Mouse (Mus musculus) neural tube, embryonic 14.5 days (tissue): ENCODE data around the gene Neurl2. TPM values are rescaled to one million over a fixed set of nuclear protein-coding genes. Genes with fewer than 3 reads are reported as not detected.

Experiments used
- ATAC-seq: fragments of 200-750 bp; cut with Nextera tagmentation; 2 replicates; pipeline ENCODE4 v1.8.0; 2017; ENCODE audit warnings: low read depth, mild to moderate bottlenecking, moderate TSS enrichment, moderate library complexity
- H3K27ac ChIP-seq: fragments of 300-500 bp; sonication (generic); 2 replicates; pipeline ENCODE4 v1.5.1; 2014; ENCODE audit warnings: low read depth, mild to moderate bottlenecking, control low read depth, low read length, moderate library complexity, mixed read lengths
- H3K27me3 ChIP-seq: fragments of 300-500 bp; sonication (generic); 2 replicates; pipeline ENCODE4 v1.6.1; 2014; ENCODE audit warnings: low read length; ENCODE audit not compliant: control insufficient read depth, insufficient read depth
- H3K36me3 ChIP-seq: fragments of 300-500 bp; sonication (generic); 2 replicates; pipeline ENCODE4 v1.6.1; 2014; ENCODE audit warnings: low read length, mixed read lengths; ENCODE audit not compliant: control insufficient read depth, insufficient read depth
- H3K4me1 ChIP-seq: fragments of 300-500 bp; sonication (generic); 2 replicates; pipeline ENCODE4 v1.6.1; 2014; ENCODE audit warnings: low read length; ENCODE audit not compliant: control insufficient read depth, insufficient read depth
- H3K4me2 ChIP-seq: fragments of 300-500 bp; sonication (generic); 2 replicates; pipeline ENCODE4 v1.6.1; 2014; ENCODE audit warnings: mild to moderate bottlenecking, low read depth, low read length, control low read depth
- H3K4me3 ChIP-seq: fragments of 300-500 bp; sonication (generic); 2 replicates; pipeline ENCODE4 v1.5.1; 2014; ENCODE audit warnings: low read depth, low read length, control low read depth, mixed read lengths
- H3K9ac ChIP-seq: fragments of 300-500 bp; sonication (generic); replicated peaks from 2 replicates; pipeline ENCODE4 v1.6.1; 2014; ENCODE audit warnings: low read depth, mild to moderate bottlenecking, control low read depth, low read length, mixed read lengths
- H3K9me3 ChIP-seq: fragments of 300-500 bp; sonication (generic); 2 replicates; pipeline ENCODE4 v1.6.1; 2016; ENCODE audit warnings: low read length; ENCODE audit not compliant: control insufficient read depth
- WGBS: fragments of 180-500 bp; shearing (Covaris S2); extraction: QIAGEN DNeasy Blood & Tissue Kit; methylation state at CpG from one replicate; pipeline ENCODE4 v1.1.7; 2014; 5-methylcytosine and 5-hydroxymethylcytosine counted together
- polyA plus RNA-seq: library from polyadenylated mRNA; unstranded; fragments of >200 nt; fragmentation: Nextera tagmentation; extraction: Ambion mirVana; gene quantifications from 2 replicates; pipeline ENCODE4 v1.2.1, GENCODE M21; 2014

Neurl2 gene
- polyA plus RNA-seq, 1 experiment from 2014 or later, result 7.2 TPM

DNA sequence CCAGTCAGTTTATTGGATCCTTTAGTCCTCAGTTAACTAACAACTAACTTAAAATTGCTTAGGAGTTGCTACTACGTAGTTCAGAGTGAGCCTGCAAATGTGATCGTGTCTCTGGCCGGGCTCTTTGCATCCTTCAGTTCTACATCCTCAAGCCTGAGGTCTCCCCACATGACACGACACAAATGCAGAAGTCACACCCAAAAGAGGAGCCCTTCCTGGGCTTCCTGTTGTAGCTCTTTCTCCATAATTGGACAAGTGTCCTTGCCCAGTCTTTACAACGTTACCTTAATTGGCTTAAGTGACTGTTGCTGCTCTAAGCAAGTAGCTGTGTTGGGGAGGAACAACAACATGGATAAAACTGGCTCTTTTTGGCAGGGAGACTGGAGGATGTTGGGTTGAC, 17.9 kb downstream of the Neurl2 start:
- no peak for ATAC-seq
- Histone ChIP-seq H3K4me3 (no peak overlapping the region), H3K9ac (no peak overlapping the region), H3K27me3 (no peaks in the 10 kb centered on the region), H3K36me3 (no peaks in the 10 kb centered on the region), H3K4me2 (no peak overlapping the region), H3K9me3 (no peaks in the 10 kb centered on the region), H3K4me1 (no peaks in the 10 kb centered on the region), H3K27ac (no peak overlapping the region)
- WGBS, result 91% methylated on average over 5 of the region's 5 CpGs

GRCm38 (mm10) chr2:164813557-164813956, 19.7 kb downstream of the Neurl2 start:
- H3K27ac ChIP-seq, result no peak overlapping the region
- no peak overlapping the region for H3K4me2 ChIP-seq
- H3K9ac ChIP-seq, result no peak overlapping the region
- H3K4me3 ChIP-seq, result no peak overlapping the region
- no peaks in the 10 kb centered on the region for H3K4me1 ChIP-seq
- H3K27me3 ChIP-seq, result no peaks in the 10 kb centered on the region
- 51% methylated on average over 2 of the region's 2 CpGs for WGBS
- H3K9me3 ChIP-seq, result no peaks in the 10 kb centered on the region
- ATAC-seq, result no peak
- H3K36me3 ChIP-seq, result no peaks in the 10 kb centered on the region; the same call in 1 of the 2 replicates

DNA sequence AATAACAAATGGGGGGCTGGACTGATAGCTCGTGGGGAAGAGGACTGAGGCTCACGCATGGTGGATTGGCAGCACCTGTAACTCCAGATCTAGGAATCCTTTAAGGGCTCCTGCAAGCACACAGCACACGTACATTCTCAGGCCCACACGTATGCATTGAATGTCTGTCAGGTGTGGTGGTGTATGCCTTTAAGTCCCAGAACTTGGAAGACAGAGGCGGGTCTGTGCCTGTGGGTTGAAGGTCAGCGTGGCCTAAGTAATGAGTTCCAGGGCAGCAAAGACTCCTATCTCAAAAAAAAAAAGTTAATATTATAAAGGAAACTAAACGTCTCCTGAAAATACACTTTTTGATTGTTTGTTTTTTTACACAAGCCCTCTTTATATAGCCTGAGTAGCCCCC, 26.6 kb downstream of the Neurl2 start:
- H3K9me3 ChIP-seq, result no peaks in the 10 kb centered on the region
- H3K27ac ChIP-seq, result no peak overlapping the region
- no peak overlapping the region for H3K4me2 ChIP-seq
- peaks cover 16% of the 10 kb centered on the region for H3K4me1 ChIP-seq
- H3K27me3 ChIP-seq, result no peaks in the 10 kb centered on the region
- no peak overlapping the region for H3K4me3 ChIP-seq
- H3K9ac ChIP-seq, result no peak overlapping the region
- H3K36me3 ChIP-seq, result no peaks in the 10 kb centered on the region; the same call in 1 of the 2 replicates
- 86% methylated on average over 7 of the region's 7 CpGs for WGBS
- ATAC-seq, result no peak

- WGBS, result under 1% methylated on average over 21 of the region's 21 CpGs
- Histone ChIP-seq H3K27ac (peak overlapping the region; percentile 66), H3K4me3 (peak overlapping the region; percentile 54), H3K36me3 (no peaks in the 10 kb centered on the region; the same call in none of the 2 replicates), H3K4me2 (peak overlapping the region; percentile 62), H3K9ac (peak overlapping the region; percentile 52), H3K9me3 (no peaks in the 10 kb centered on the region), H3K4me1 (peaks cover 16% of the 10 kb centered on the region), H3K27me3 (no peaks in the 10 kb centered on the region)
- no peak; the same call in 1 of the 2 replicates for ATAC-seq
Observed at GRCm38 (mm10) chr2:164805332-164805718, 27.9 kb downstream of the Neurl2 start.

DNA sequence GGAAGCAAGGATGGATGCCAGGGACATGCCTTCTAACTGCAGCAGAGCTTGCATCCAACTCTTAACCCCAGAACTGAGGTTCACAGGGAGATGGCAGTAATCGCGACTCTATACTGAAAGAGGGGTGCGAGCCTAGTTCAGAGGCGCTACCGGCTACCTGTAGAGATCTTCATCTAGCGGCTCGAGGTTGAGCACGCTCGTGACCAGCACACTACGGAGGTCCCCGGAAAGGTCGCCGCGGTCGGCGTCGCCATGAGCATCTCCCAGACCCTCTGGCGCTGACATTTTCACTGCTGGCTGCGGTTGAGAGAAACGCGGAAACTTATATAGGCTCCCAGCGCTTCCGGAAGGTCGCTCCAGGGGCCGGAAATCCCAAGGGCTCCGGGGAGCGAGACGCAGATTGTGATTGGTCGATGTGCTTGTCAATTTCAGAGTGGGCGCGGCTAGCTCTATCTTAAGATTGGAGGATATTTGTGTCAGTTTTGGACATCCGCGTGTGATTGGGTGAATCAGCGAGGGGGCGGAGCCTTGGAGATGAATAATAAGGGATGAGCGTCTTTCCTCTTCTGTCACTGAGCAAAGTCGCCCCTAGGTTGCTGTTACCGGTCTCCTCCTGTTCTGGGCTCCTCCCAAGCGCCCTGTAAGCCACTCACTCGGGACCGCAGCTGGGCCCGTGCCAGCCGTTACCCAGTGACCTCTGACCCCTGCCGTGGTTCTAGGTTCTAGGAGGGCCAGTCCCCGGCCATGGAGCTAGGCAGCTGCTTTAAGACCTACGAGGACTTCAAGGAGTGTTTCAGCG, 28.5 kb downstream of the Neurl2 start, which contains the start of the genes Acot8 and Zswim3:
TSS of gene Acot8 (minus strand) at position 350 of the 799 bp plus-strand sequence.
TSS of gene Zswim3 (plus strand) at position 566 of the 799 bp plus-strand sequence.
- no peaks in the 10 kb centered on the region for H3K27me3 ChIP-seq
- peak; percentile 96 for ATAC-seq
- H3K27ac ChIP-seq, result peak within 1 kb of the TSS; percentile 79
- H3K9ac ChIP-seq, result peak within 1 kb of the TSS; percentile 67
- peaks cover 16% of the 10 kb centered on the region for H3K4me1 ChIP-seq
- peak within 1 kb of the TSS; percentile 54 for H3K4me3 ChIP-seq
- peak within 1 kb of the TSS; percentile 64 for H3K4me2 ChIP-seq
- H3K9me3 ChIP-seq, result no peaks in the 10 kb centered on the region
- WGBS, result under 1% methylated on average over 47 of the region's 47 CpGs
- no peaks in the 10 kb centered on the region; the same call in none of the 2 replicates for H3K36me3 ChIP-seq

- no peak for ATAC-seq
- peak overlapping the region; percentile 64 for H3K4me2 ChIP-seq
- peaks cover 16% of the 10 kb centered on the region for H3K4me1 ChIP-seq
- no peaks in the 10 kb centered on the region for H3K27me3 ChIP-seq
- H3K27ac ChIP-seq, result no peak overlapping the region
- no peaks in the 10 kb centered on the region for H3K9me3 ChIP-seq
- peak overlapping the region; percentile 54 for H3K4me3 ChIP-seq
- peak overlapping the region; percentile 67; the same call in 1 of the 2 replicates for H3K9ac ChIP-seq
- 59% methylated on average over 1 of the region's 1 CpGs for WGBS
- H3K36me3 ChIP-seq, result peaks cover 3% of the 10 kb centered on the region
Observed at GRCm38 (mm10) chr2:164803921-164804313, 29.3 kb downstream of the Neurl2 start.

DNA sequence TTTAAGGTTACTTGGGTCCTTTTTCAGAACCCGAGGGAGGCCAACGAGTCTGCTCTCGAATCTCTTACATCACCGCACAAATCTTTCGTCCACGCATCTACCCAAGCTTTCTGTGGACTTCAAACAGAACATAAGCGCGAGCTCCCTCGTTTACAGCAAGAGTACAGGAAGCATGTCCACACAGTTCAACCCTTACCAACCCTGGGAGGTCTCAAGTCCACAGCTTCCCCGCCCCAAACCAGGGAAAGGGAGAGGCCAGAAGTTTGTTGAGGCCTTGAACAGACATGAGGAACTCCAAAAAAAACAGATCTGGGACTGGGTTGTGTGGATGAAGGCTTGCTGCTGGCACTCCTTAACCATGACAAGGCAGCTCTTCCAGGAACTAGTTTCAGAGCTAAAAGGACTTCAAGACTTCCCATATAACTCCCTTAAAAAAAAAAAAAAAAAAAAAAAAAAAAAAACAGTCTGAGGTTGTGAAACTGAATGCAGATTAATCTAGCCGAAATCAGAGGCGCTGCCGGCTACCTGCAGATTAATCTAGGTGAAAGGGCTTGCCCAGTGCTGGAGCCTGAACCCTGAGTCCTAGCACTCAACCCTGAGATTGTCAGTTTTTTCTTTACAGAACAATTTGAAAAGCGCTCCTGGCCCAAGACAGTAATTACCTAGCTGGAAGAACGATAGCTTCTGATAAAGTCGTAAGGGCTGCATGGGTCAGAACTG, 29.9 kb downstream of the Neurl2 start:
- Histone ChIP-seq H3K36me3 (peaks cover 3% of the 10 kb centered on the region), H3K27ac (no peak overlapping the region), H3K9me3 (no peaks in the 10 kb centered on the region), H3K4me1 (peaks cover 16% of the 10 kb centered on the region), H3K9ac (peak overlapping the region; percentile 67; the same call in 1 of the 2 replicates), H3K4me2 (peak overlapping the region; percentile 64), H3K27me3 (no peaks in the 10 kb centered on the region), H3K4me3 (peak overlapping the region; percentile 54; the same call in 1 of the 2 replicates)
- WGBS, result 94% methylated on average over 16 of the region's 16 CpGs
- no peak for ATAC-seq

DNA sequence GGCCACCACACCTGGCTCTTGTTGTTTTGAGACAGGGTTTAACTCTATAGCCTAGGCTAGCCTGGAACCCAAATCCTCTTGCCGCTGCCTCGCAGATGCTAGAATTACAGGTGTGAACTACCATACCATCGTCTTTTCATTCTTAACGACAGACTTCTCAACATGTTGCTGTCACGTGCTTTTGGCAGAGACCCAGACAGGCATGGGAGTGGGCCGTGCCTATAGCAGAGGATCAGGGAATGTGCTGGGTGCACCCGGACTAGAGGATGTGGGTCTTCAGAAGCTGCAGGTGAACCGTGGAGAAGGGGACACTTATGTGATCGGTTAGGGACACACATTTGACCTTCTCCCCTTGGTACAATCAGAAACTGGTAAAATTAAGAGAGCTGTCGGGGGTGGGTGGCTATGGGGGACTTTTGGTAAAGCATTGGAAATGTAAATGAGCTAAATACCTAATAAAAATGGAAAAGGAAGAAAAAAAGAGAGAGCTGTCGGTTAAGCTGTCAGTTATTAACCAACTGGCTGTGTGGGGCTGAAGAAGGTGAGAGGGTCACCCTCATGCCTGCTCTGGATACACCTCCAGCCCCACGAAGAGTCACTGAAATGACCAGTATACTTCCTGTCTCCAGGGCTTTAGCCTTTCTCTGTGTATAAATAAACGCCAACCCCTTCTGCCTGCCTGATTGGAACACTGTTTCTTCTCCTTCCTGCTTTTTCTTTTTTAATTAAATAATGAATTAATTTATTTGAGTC, 32.8 kb downstream of the Neurl2 start:
- Histone ChIP-seq H3K9me3 (no peaks in the 10 kb centered on the region), H3K4me3 (no peak overlapping the region), H3K4me1 (peaks cover 13% of the 10 kb centered on the region), H3K4me2 (no peak overlapping the region), H3K27ac (no peak overlapping the region), H3K9ac (no peak overlapping the region), H3K36me3 (peaks cover 16% of the 10 kb centered on the region), H3K27me3 (no peaks in the 10 kb centered on the region)
- no peak for ATAC-seq
- 95% methylated on average over 13 of the region's 13 CpGs for WGBS
